Mouse (Mus musculus): ENCODE data around the gene Bcas2. TPM values are rescaled to one million over a fixed set of nuclear protein-coding genes. Genes with fewer than 3 reads are reported as not detected.
A peak's percentile ranks its signal among the peaks of the same experiment; 100 is the strongest.

The Bcas2 gene
- polyA plus RNA-seq (2012) = 24.7 and 40.9 TPM in 2 replicates

DNA sequence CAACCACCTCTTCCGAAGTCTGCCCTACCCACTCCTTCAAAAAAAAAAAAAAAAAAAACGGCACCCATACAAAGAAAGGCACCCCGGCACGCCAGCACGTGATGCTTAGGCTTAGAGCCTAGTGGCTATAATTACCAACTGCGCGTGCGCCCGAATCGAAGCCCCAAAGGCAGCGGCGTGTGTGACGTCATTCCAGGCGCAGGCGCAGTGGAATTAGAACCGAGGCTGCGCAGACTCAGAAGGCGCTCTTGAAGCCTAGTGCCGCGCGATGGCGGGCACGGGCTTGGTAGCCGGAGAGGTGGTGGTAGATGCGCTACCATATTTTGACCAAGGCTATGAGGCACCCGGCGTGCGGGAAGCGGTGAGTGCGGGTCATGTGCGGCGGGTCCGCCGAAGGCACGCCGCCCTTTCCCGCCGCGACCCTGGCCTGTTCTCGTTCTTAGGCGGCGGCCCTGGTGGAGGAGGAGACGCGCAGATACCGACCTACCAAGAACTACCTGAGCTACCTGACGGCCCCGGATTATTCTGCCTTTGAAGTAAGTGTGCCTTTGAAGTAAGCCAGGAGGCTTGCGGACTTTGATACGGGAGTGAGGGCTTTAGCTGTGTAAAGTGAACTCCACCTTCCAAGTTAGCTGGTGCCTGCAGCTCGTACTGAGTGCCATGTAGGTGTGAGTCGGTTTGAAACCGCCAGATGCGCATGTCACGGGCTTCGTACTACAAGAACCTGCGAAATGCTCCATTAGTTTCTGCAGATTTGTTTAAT is at the start of gene Bcas2:
TSS of gene Bcas2 (plus strand) at position 151 of the 763 bp plus-strand sequence.
- Histone ChIP-seq H3K9me3 (ENCODE audit: control insufficient read depth, low read length) (no peaks in the 10 kb centered on the region), H3K36me3 (ENCODE audit: control insufficient read depth) (peaks cover 76% of the 10 kb centered on the region), H3K4me3 (replicated peaks) (peak within 1 kb of the TSS; percentile 88), H3K27me3 (ENCODE audit: control insufficient read depth) (no peaks in the 10 kb centered on the region), H3K4me1 (ENCODE audit: control insufficient read depth) (peaks cover 61% of the 10 kb centered on the region)
- TF ChIP-seq GATA1 (IDR thresholded peaks at IDR 0.05; ENCODE audit: low read length) = no peak
- TF ChIP-seq TAL1 (IDR thresholded peaks at IDR 0.05; ENCODE audit: low read length) = no peak

DNA sequence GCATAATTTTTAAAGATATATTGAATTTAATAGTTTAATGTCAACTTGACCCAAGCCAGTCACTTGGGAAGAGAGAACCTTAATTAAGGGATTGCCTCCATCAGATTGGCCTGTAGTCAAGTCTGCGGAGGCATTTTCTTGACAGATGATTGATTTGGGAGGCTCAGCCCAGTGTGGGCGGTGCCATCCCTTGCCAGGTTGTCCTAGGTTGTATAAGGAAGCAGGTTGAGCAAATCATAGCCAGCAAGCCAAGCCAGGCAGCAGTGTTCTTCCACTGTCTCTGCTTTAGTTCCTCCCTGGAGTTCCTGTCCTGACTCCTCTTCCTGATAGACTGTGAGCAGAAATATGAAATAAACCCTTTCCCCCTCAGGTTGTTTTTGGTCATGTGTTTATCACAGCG is 47.8 kb upstream of the Bcas2 start:
- H3K36me3 ChIP-seq (ENCODE audit: control insufficient read depth) = peaks cover 42% of the 10 kb centered on the region
- no peaks in the 10 kb centered on the region for H3K27me3 ChIP-seq (ENCODE audit: control insufficient read depth)
- no peak overlapping the region for H3K4me3 ChIP-seq (replicated peaks)
- peaks cover 67% of the 10 kb centered on the region for H3K4me1 ChIP-seq (ENCODE audit: control insufficient read depth)
- peaks cover 4% of the 10 kb centered on the region; the same call in 1 of the 2 replicates for H3K9me3 ChIP-seq (ENCODE audit: control insufficient read depth, low read length)
- TF ChIP-seq GATA1 (IDR thresholded peaks at IDR 0.05; ENCODE audit: low read length) (no peak), TAL1 (IDR thresholded peaks at IDR 0.05; ENCODE audit: low read length) (no peak)

GRCm38 (mm10) chr3:103126138-103126537 is 45.3 kb upstream of the Bcas2 start:
- Histone ChIP-seq H3K27me3 (ENCODE audit: control insufficient read depth) (no peaks in the 10 kb centered on the region), H3K4me3 (replicated peaks) (no peak overlapping the region), H3K9me3 (ENCODE audit: control insufficient read depth, low read length) (peaks cover 4% of the 10 kb centered on the region; the same call in 1 of the 2 replicates), H3K36me3 (ENCODE audit: control insufficient read depth) (peaks cover 47% of the 10 kb centered on the region), H3K4me1 (ENCODE audit: control insufficient read depth) (peaks cover 74% of the 10 kb centered on the region)
- TF ChIP-seq TAL1 (IDR thresholded peaks at IDR 0.05; ENCODE audit: low read length) (no peak), GATA1 (IDR thresholded peaks at IDR 0.05; ENCODE audit: low read length) (no peak)

DNA sequence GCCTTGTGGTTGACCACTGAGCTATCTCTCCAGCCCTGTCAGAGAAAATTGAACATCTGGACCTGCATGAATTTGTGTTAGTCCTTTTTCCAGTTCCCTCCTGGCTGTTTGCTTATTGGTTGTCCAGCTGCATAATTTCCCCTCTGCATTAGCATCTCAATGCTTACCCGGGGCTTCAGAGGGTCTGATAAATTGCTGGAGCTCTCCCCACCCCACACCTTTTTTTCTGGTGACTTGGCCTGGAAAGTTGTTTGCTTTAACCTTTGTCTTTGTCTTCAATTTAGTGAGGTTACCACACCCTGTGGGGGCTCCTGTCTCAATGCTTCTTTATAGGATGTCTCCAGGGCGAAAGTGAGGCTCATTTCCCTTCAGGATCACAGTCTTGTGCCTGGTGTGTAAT is 44.3 kb upstream of the Bcas2 start:
- Histone ChIP-seq H3K27me3 (ENCODE audit: control insufficient read depth) (no peaks in the 10 kb centered on the region), H3K36me3 (ENCODE audit: control insufficient read depth) (peaks cover 56% of the 10 kb centered on the region), H3K4me1 (ENCODE audit: control insufficient read depth) (peaks cover 79% of the 10 kb centered on the region), H3K4me3 (replicated peaks) (no peak overlapping the region), H3K9me3 (ENCODE audit: control insufficient read depth, low read length) (peaks cover 9% of the 10 kb centered on the region)
- TF ChIP-seq TAL1 (IDR thresholded peaks at IDR 0.05; ENCODE audit: low read length) (no peak), GATA1 (IDR thresholded peaks at IDR 0.05; ENCODE audit: low read length) (no peak)

GRCm38 (mm10) chr3:103127721-103128120 is 43.7 kb upstream of the Bcas2 start:
- Histone ChIP-seq H3K4me3 (replicated peaks) (no peak overlapping the region), H3K4me1 (ENCODE audit: control insufficient read depth) (peaks cover 85% of the 10 kb centered on the region), H3K27me3 (ENCODE audit: control insufficient read depth) (no peaks in the 10 kb centered on the region), H3K36me3 (ENCODE audit: control insufficient read depth) (peaks cover 62% of the 10 kb centered on the region), H3K9me3 (ENCODE audit: control insufficient read depth, low read length) (peaks cover 9% of the 10 kb centered on the region)
- TF ChIP-seq GATA1 (IDR thresholded peaks at IDR 0.05; ENCODE audit: low read length) = no peak
- no peak for TF ChIP-seq TAL1 (IDR thresholded peaks at IDR 0.05; ENCODE audit: low read length)

DNA sequence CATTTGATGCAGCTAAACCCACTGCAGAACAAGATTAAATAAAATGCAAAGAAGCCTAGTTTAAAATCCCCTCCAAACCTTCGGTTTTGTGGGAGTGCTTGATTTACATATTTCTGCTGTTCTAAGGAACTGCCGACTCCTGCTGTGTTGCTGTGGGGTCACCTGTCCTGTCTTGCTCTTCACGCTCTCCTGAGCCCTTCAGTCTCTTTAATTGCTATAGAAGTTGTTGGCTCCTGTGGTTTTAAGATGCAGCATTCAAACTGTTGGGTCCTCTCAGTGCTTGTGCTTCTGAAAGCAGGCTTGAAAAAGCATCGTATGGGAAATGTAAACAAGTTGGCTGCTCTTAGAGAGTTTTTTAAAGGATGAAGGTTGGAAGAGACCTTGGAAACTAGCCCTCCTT is 43.2 kb upstream of the Bcas2 start:
- Histone ChIP-seq H3K27me3 (ENCODE audit: control insufficient read depth) (no peaks in the 10 kb centered on the region), H3K4me1 (ENCODE audit: control insufficient read depth) (peaks cover 87% of the 10 kb centered on the region), H3K4me3 (replicated peaks) (peak overlapping the region; percentile 62), H3K36me3 (ENCODE audit: control insufficient read depth) (peaks cover 67% of the 10 kb centered on the region), H3K9me3 (ENCODE audit: control insufficient read depth, low read length) (peaks cover 9% of the 10 kb centered on the region)
- TF ChIP-seq GATA1 (IDR thresholded peaks at IDR 0.05; ENCODE audit: low read length) (no peak), TAL1 (IDR thresholded peaks at IDR 0.05; ENCODE audit: low read length) (no peak)

DNA sequence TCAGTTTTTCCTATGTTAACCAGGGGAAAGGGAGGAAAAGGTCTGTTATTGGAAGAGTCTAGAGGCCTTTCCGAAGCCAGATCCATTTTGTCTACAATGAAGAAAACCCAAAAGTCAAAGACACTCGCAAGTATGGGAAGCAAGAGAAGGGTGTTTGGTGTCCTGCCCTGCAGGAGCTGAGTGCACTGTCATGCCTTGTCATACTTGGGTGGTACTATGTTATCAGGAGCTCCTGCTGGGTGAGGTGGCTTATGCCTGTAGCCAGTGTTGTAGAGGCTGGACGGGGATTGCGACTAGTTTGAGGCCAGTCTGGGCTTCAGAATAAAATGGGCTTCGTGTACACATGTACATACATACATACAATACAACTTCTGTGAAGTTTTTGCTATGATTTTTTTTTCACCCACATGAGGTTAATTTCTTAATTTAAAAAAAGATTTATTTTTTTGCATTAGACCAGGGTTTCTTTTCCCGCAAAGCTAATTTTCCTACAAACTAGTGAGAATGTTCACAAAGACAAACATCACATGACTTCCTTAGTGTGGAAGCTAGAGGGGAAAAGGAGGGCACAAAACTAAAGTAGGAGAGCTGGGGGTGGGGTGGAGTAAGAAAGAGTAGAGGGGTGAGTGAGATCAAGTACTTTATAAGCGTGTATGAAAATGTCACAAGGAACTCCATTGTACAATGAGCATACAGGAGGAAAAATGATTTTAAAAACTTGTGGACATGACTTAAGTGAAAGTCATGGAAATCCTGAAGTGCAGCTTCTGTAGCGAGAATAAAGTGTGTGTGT is 41.9 kb upstream of the Bcas2 start:
- Histone ChIP-seq H3K4me3 (replicated peaks) (peak overlapping the region; percentile 62), H3K9me3 (ENCODE audit: control insufficient read depth, low read length) (peaks cover 9% of the 10 kb centered on the region), H3K27me3 (ENCODE audit: control insufficient read depth) (no peaks in the 10 kb centered on the region), H3K4me1 (ENCODE audit: control insufficient read depth) (peaks cover 87% of the 10 kb centered on the region), H3K36me3 (ENCODE audit: control insufficient read depth) (peaks cover 74% of the 10 kb centered on the region)
- TF ChIP-seq GATA1 (IDR thresholded peaks at IDR 0.05; ENCODE audit: low read length) = peak; percentile 89
- TF ChIP-seq TAL1 (IDR thresholded peaks at IDR 0.05; ENCODE audit: low read length) = peak; percentile 72

DNA sequence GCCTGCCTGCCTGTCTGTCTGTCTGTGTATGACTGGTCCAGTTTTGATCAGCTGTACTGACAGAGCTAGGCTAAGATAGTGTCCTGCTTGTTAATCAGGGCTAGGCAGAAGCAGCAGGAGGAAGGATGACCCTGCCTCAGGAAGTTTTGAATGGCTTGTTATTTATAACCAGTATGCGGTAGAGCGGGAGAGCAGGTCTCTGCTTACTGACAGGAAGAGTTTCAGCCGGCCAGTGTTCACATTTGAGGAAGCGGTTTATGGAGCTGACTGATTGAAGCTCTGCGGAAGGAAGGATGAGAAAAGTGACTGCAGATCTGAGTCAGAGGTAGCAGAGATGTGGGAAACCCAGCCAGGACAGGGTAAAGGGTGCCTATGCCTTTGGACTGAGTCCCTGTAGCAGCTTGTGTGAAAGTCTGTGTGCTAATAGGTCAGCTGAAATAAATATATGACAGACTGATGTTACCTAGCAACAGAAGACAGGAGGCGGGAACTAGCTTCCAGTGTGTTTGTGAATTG is 41.2 kb upstream of the Bcas2 start:
- peak; percentile 55; the same call in 1 of the 2 replicates for TF ChIP-seq GATA1 (IDR thresholded peaks at IDR 0.05; ENCODE audit: low read length)
- peak; percentile 68 for TF ChIP-seq TAL1 (IDR thresholded peaks at IDR 0.05; ENCODE audit: low read length)

DNA sequence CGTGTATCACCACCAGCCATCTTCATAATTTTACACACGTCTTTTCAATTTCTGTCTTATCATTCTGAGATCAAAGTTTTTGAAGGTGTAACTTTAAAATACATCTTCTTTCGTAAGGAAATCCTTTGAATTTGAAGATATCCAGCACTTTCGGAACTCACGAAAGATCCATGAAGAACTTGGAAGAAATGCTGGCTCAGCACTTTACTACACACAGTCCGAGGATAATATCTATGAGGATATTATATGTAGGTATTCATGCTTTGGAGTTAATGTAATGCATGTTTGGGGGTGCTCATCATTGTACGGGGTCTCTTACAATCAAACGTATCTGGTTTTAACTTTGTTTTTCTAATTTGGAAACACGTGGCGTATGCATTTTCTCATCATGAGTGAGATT is 38.4 kb upstream of the Bcas2 start:
- H3K4me3 ChIP-seq (replicated peaks) = peak overlapping the region; percentile 62

More for the DNA sequence above, 41.2 kb upstream of the Bcas2 start:
- H3K4me1 ChIP-seq (ENCODE audit: control insufficient read depth) = peaks cover 83% of the 10 kb centered on the region
- peaks cover 72% of the 10 kb centered on the region for H3K36me3 ChIP-seq (ENCODE audit: control insufficient read depth)
- H3K9me3 ChIP-seq (ENCODE audit: control insufficient read depth, low read length) = peaks cover 9% of the 10 kb centered on the region
- H3K27me3 ChIP-seq (ENCODE audit: control insufficient read depth) = no peaks in the 10 kb centered on the region
- H3K4me3 ChIP-seq (replicated peaks) = peak overlapping the region; percentile 62

More for the DNA sequence above, 38.4 kb upstream of the Bcas2 start:
- H3K9me3 ChIP-seq (ENCODE audit: control insufficient read depth, low read length) = peaks cover 5% of the 10 kb centered on the region
- TF ChIP-seq GATA1 (IDR thresholded peaks at IDR 0.05; ENCODE audit: low read length) = no peak
- TF ChIP-seq TAL1 (IDR thresholded peaks at IDR 0.05; ENCODE audit: low read length) = no peak
- H3K27me3 ChIP-seq (ENCODE audit: control insufficient read depth) = no peaks in the 10 kb centered on the region
- H3K4me1 ChIP-seq (ENCODE audit: control insufficient read depth) = peaks cover 76% of the 10 kb centered on the region
- peaks cover 74% of the 10 kb centered on the region for H3K36me3 ChIP-seq (ENCODE audit: control insufficient read depth)

All from erythroblast, embryonic 14.5 days (primary cell).